Mouse (Mus musculus) A20 (cell line): ENCODE data around the gene Notch1.

ENCODE experiments used
- DNase-seq: peaks from one replicate; pipeline ENCODE4 v3.0.0-alpha.2; 2011; ENCODE audit warnings: low read depth, low spot score

The Notch1 gene

DNA sequence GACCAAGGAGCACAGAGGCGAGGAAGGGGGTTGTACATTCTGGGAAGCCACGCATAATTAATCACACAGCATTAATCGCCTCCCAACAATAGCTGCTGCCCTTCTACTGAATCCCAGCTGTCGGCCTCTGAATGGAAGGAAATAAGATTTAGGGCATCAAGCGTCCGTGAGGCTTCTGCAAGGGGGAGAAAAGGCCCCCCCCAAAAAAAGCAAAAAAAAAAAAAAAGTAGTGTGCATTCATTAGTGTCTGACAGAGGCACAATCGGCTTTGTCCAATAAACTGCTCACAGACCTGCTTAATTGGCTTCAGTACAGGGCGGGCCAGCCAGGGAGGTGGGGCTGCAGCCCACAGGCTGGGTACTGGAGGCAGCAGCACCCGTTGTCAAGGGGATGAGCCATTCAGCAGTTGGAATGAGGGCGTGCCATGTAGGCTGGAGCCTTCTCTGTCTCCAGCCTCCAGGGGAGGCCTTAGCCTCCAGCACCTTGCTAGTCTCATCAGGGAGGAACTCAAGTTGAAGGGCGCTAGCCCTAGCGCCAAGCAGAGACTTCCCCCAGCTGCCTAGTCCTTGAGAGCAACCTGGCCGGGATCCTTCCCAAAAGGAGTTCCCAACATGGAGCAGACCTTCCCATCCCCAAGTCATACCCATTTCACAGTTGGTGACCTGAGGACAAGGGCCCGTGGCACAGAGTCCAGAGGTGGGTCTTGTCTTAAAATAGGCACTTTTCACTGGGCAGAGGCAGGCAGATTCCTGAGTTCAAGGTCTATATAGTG is 15.7 kb downstream of the Notch1 start:
- DNase-seq: no peak

DNA sequence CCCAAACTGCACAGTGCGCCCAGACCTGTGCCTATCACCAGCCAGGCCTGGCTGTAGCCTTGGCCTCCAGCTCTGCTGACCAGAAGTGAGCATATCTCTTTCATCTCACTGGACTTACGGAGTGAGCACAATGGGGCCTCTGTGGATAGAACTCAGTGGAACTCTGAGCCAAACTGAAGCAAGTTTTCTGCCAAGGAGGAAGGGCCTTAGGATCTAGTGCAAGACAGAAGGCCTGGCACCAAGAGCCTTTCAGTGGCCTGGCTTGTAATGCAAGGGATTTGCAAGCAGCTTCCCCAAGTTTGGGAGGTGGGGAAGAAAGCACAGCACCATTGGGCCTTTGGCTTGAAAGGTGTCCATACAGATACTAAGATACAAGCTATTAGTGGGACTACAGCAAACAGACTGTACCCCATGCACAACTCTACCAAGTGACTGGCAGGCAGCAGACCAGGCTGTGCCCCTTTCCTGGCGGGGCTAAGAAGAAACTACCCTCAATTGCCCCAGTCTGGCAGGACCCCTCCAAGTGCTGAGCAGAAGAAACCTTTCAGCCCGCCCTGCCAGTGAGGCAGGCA is 16.4 kb downstream of the Notch1 start:
- DNase-seq: no peak

DNA sequence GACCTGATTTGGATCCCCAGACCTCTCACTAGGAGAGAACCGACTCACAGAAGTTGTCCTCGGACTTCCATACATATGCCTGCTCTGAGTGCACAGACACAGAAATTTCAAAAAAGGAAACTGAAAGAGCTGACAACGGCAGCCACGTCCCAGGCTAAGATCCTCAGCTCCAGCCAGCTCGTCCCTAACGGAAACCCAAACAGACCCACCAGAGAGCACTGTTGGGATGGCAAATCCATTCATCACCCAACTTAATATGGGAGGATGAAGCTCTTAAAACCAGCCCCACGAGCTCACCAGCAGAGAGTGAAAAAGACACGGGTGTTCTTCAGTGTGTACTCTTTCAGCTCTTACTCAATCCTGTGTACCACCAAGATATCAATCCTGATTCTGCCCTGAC is 17.8 kb downstream of the Notch1 start:
- no peak for DNase-seq

DNA sequence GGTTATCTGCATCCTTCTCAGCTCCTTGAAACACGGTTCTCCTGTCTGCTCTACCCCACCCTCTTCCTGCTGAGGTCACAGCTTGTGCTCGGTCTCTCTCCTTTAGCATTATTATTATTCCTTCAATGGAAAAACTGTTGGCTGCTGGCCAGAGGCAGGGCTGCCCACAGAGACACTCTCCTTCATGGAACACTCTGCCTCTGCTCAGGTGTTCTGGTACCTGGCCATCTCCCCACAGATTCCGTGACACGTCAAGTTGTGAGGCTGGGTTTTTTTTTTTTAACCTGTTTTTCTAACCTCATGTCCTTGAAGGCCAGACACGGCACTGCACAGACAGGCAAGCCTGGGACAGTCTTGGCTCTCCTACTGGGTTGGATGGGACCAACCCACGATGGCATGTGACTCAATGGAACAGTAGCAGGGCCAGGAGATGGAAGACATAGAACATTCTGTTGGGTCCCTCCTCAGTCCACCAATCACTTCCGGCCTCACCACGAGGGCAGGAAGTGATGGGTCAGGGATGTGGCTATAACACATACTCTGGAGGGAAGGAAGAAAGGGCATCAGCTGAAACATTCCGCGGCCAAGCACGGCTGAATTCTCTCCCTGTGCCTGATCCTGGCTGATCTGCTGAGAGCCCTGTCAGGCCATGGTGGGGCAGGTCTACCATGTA is 18.5 kb downstream of the Notch1 start:
- no peak for DNase-seq

DNA sequence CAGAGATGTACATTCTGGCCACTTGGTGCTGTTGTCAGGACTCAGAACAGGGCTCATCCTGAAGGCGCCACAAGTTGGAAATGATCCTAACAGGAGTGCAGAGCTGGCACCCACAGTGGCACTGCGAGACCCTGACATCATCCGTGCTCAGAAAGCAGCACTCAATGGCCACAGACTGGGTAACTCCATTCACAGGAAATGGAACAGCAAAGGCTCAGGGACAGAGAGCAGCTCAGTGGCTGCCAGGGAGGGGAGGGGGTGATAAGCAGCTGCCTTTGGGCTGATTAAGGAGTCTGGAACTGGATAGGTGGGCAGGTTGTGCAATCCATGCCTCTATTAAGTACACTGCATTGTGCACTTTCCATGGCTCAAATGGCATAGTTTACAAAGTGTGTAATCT is 20.0 kb downstream of the Notch1 start:
- no peak for DNase-seq

DNA sequence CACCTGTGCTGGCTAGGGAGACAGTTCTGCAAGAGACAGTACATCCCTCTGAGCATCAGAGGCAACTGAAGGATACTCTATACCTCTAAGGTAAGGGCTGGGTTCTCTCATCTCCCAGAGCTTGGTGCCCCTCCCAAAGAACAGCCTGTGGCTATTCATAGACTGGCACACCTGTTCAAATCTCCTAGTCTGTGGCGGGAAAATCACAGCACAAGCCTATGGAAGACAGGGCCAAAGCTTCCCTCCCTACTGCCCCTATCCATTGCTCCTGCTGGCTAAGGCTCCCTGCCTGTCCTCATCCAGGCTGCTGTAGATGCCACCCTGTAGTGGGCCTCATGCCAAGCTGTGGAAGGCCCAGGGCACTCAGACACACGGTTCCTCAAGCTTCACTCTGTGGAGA is 20.8 kb downstream of the Notch1 start:
- no peak for DNase-seq

DNA sequence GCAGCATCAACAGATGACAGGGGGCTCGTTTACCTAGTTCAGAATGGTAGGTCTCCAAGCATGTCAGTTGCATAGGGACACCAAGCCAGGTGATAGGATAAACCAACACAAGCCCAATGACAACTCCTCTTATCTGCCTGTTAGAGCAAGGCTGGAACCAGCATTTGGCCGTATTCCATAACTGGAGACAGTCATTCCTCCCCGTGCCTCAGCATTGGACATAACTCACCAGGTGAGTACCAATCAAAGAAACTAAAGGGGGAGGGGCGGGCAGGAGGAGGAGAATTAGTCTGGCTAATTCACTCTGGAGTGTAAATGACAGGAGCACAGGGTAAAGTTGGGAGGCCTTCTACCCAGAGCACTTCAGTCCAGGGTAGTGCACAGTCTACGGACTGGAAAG is 21.5 kb downstream of the Notch1 start:
- DNase-seq: no peak

DNA sequence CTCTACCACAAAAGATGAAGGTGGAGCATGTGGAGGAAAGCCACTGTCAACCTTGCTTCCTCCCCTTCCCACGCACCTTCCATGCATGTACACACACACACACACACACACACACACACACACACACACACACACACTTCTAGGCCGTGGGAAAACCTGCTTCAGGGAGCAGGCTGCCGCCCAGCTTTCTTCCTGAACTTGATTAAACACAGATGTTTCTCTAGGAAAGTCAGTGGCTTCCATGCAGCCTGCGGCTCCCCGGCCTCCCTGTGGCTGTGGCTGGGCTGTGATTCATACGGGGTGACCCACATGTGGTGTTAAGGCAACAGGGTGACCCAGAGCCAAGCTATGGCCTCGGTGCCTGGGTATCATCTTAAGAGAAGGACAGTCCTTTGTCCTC is 22.1 kb downstream of the Notch1 start:
- no peak for DNase-seq

DNA sequence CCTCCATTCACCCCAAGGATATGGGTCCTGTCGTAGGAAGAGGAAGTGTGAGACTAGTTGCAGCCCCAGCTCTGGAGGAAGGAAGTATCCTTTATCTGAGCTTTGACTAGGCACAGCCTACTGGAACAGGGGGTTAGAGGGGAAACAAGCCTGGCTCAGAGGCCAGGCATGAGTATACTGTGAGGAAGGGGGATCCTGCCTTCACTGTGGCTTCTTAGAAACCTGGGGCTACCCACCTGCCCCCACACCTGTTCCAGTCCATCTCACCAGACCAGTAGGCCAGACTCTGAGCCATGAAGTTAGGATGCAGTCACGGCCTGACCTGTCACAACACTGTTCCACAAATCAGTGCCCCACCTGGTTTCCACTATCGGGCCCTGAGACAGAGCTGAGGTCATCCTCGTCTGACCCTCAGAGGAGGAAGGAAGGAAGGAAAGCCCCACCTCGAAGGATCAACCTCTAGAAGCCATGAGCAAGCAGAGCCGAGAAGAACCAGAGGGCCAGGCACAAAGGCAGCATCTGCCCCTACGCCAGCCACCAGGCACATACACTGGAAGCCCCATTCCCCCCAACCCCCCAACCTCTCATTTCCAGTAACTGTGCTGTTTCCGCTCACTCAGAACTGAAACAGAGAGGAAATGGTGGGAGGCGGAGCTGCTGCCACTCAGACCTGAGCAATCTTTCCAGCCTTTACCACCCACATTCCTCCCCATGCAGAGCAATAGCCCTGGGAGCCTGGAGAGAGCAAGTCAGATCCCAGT is 23.3 kb downstream of the Notch1 start:
- DNase-seq: peak; percentile 21

DNA sequence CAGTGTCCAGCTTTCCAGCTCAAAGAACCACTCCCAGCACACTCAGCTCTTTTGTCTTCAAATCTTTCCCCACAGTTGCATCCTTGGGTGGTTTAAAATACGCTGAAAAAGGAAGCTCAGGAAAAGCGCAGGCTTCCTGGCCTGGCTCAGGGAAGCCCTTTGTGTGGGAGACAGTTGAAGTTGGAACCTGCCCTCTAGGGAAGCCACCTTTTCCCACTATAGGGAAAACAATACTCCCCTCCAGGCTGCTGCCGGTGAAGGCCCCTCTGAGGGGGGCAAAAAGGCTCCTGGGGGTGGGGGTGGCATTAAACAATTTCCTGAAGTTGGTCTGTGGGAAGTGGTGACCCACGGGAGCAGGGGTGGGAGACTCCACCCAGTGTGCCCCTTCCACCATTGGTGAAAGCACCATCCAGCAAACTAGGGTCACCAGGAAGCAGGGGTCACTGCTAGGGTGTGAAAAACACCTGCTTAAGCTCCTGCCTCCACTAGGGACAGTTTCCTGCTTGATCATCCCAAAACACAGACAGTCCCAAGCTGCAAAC is 25.6 kb downstream of the Notch1 start:
- DNase-seq: no peak

DNA sequence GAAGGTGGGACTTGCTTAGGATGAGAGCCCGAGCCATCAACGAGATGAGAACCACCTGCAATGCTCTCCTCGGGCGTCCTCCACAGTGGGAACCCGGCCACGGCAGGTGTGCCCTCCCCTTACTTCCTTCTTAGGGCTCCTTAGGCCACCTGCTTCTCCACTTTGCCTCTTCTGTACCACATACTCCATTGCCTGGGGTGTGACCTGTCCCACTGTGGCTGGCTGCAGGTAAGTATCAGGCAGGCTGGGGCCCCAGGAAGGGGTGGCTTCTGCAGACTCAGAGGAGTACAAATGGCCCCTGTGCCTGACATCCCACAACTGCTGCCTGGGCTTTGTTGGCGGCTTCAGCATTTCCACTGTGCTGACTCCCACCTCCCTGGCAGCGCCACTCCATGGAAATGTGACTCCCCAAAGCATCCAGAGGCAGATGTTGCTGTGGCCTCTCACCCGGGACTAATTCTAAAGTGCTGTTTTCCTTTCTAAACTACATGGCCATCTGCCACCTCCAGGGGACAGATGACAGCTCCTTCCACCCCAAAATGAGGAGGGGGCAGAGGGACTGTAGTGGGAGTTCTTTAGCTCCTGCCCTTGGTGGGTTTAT is 27.8 kb downstream of the Notch1 start:
- no peak for DNase-seq

DNA sequence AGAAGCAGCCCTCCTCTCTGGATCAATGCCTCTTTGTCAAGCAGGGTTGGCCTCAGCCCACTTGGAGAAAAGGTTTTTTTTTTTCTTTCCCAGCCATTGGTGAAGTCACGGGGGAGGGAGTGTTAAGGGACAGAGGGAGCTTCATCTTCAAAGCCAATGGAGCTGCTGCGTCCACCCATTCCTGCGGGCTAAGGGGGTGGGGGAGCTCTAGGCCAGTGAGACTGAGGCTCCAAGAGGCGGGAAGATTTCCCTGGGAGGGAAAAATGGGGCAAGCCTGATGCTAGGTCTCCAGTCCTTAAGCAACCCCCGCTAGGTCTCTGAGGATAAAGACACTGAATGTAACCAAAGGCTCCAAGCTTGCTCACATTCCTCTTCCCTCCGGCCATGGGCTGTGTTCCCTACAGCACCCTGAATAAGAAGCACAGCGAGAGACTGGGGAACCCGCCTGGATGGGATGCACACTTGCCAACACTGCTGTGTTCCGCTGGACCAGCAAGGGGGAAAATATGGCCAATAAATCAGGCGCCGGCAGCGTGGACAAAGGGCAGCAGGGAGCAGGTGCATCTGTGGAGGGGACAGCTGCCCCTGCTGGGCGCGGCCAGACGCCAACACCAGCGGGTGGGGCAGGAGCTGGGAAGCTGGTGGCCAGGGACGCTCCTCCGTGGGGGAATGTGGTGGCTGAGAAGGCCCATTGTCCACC is 29.0 kb downstream of the Notch1 start:
- DNase-seq: no peak

DNA sequence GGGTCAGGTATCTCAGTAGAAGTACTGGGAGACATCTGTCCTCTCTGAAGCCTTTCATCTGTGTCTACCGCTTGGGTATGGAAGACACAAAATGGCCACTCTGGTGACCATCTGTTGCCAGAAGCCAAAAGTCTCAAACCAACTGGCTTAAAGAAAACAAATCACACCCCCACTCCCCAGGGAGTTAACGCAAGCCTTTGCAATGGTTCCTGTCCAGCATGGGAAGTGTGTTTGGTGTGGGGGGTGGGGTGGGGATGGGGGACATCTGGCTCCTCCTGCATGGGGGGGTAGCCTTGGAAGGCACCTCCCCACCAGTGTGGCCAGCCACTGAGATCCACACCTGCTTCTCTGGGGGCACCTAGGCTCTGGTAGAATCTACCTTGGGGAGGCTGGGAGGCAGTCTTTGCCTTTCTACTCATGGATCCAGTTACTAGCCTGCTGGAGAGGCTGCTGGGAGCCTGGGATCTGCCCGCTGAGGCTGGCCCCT is 29.6 kb downstream of the Notch1 start:
- no peak for DNase-seq

DNA sequence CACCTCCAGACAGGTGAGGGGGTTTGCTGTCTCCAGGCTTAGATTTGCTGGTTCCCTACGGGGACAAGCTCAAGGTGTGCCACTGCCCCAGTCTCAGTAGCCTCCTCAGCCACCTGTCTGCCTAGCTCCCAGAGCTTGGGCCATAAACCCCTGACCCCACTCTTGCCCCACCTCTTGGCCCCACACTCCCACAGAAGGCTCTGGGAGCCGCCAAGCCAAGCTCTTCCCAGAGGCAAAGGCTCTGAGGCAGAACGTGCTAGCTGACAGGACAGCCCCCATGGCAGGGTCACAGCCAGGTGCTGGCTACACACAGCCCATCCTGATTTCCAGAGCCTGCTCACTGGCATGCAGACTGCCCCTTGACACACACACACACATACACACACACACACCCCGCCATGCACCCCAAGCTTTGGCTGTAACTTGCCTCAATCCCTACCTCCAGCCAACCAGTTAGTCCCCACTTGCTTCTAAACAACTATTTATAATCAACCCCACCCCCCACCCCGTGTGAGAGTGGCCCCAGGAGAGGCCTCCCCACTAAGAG is 30.1 kb downstream of the Notch1 start:
- no peak for DNase-seq

DNA sequence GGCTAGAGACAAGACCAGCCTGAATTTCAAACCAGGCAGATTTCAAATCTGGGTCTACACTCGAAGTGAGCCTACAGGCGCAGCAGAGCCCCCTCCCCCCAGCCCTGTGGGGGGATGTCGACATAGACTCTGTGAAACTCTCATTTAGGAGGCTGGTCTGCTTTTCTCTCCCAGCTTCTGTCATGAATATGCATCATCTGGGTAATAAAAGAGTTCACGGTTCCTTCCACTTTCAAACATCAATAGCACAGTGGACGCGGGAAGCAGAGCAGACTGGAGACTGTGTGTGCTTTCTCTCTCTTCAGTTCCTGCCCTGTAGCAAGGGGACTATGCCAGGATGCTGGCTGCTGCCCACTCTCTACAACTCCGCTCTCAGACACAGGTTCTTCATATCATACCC is 30.8 kb downstream of the Notch1 start:
- DNase-seq: no peak

DNA sequence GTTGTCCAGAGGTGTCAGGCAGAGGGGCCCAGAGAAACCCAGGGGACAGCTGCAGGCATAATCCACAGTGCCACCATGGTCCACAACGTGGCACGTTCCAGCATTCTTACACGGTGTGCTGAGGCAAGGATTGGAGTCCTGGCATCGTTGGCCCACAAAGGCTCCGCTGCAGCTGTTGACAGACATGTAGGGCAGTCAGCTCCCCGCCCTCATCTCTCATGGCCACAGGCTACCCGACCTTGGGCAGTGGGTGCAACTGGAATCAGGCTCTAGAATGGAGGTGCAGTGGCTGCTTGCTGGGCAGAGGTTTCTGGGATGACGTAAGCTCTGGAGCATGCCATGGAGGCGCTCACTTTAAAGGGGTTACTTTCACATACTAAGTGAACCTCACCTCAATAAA is 31.2 kb downstream of the Notch1 start:
- DNase-seq: no peak

DNA sequence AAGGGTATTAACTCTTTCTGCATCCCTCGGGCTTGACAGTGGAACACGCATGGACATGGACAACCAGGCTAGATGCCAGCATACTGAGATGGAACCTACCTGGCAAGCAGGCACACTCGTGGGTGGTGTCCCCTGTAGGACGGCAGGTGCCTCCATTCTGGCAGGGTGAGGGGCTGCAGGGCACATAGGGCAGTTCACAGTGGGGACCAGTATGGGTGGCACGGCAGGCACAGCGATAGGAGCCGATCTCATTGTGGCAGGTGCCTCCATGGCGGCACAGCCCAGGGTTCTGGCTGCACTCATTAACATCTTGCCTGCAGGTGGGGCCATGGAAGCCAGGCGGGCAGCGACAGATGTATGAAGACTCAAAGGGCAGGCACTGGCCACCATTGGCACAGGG is 32.3 kb downstream of the Notch1 start:
- DNase-seq: no peak

DNA sequence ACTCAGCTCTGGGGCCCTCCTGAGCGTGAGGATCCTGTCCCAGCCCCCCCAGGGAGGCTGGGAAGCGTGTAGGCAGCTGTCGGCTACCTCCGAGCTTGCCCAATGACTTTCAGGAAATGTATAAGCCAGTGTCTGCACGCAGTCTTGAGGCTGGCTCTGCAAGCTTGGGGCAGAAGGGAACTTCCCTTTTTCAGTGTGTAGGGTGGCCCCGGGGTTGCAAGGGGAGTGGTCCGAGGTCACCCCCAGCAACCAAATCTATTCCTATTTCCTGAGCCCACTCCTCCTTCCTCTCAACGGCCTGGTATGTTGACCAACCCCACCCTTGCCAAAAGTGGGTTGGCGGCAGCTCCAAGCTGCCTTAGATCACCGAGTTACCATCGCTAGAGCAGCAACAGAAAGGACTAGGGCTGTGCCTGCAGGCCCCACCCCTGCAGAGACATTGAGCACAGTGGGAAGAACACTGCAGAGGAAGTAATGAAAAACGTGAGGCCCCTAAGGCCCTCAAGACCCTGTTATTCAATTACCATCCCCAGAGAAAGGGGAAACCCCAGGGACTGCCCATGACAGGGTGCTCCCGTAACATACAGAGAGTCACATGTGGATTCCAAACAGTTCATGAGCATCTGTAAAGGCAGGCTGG is 33.1 kb downstream of the Notch1 start:
- peak; percentile 57 for DNase-seq

DNA sequence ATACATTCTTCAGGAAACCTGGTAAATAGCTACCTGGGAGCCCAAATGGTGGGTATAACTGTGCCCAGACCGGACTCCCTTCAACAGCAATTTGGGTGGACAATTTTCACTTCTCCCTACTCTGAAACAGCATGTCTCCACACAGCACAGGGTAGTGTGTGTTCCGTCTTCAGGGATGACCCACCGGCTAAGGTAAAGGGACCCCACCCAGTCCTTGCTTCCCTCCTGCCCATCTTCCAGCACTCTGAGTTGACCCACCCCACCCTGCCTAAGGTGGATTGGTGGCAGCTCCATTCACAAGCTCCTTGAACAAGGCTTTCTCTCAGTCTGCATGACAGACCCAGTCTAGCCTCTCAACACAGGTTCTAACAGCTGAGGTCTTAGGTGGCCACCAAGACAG is 33.6 kb downstream of the Notch1 start:
- no peak for DNase-seq
